8 mouse cellular contexts compared by ENCODE assay signal in the genomic region with DNA sequence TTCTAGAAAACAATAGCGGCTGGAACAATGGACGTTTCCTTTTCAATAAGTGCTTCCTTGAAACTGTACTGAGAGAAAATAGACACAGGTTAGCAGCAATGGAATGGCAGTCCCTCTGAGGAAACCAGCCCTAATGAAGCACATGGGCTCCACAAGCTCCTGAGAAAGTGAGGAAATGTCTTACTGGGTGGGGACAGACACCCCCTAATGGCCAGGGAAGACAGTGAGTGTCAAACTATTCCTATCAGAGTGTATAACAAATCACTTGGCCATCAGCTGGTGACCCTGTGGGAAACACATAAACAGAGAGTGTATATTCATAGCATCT.
DNase-seq lines count a peak whose midpoint lies in the region; ATAC-seq and TF ChIP-seq lines count a peak whose summit lies in the region.

No protein-coding gene starts in this region.

- H3K4me3 ChIP-seq in liver, adult 2 months (ENCODE audit: insufficient read depth, low read depth, low read length): no peak overlapping the region
- no peak overlapping the region for H3K4me3 ChIP-seq in liver, embryonic 12.5 days
- no peak overlapping the region for H3K4me3 ChIP-seq in heart, embryonic 10.5 days
- H3K4me3 ChIP-seq in kidney, embryonic 15.5 days (replicated peaks): no peak overlapping the region
- H3K4me3 ChIP-seq in neural tube, embryonic 13.5 days: no peak overlapping the region

- DNase-seq in liver, adult 2 months (ENCODE audit: extremely low read depth, low read depth, low spot score): peak; percentile 0
- DNase-seq in heart, embryonic 10.5 days (ENCODE audit: low spot score): no peak
- DNase-seq in spleen, adult 18-20 months: no peak
- DNase-seq in cerebellum, adult 8-10 months: no peak

- no peak overlapping the region for H3K4me2 ChIP-seq in liver, embryonic 12.5 days
- peak overlapping the region; percentile 37; the same call in 1 of the 2 replicates for H3K4me2 ChIP-seq in kidney, embryonic 15.5 days
- H3K4me2 ChIP-seq in neural tube, embryonic 13.5 days: 0 out of 2 replicates have a peak overlapping the region, but pooled peaks have one; percentile 34

- peak overlapping the region; percentile 47; the same call in 1 of the 2 replicates for H3K27ac ChIP-seq in liver, adult 2 months (replicated peaks; ENCODE audit: insufficient read depth, low read depth, low read length)
- H3K27ac ChIP-seq in liver, embryonic 12.5 days: no peak overlapping the region
- H3K27ac ChIP-seq in heart, embryonic 10.5 days: peak overlapping the region; percentile 59; the same call in 1 of the 2 replicates
- peak overlapping the region; percentile 82 for H3K27ac ChIP-seq in kidney, embryonic 15.5 days
- H3K27ac ChIP-seq in neural tube, embryonic 13.5 days (replicated peaks): no peak overlapping the region

- H3K9ac ChIP-seq in liver, adult 2 months (ENCODE audit: low read depth, low read length): no peak overlapping the region
- H3K9ac ChIP-seq in liver, embryonic 12.5 days: no peak overlapping the region
- no peak overlapping the region for H3K9ac ChIP-seq in kidney, embryonic 15.5 days
- no peak overlapping the region for H3K9ac ChIP-seq in neural tube, embryonic 13.5 days

- TF ChIP-seq POLR2A in liver, adult 2 months (IDR thresholded peaks at IDR 0.05; ENCODE audit: extremely low read depth, insufficient read depth, low read length): no peak

- H3K79me2 ChIP-seq in liver, adult 2 months (ENCODE audit: control insufficient read depth, insufficient read depth, low read length): no peaks in the 10 kb centered on the region

- ATAC-seq in liver, embryonic 12.5 days: no peak
- ATAC-seq in kidney, embryonic 15.5 days (replicated peaks; ENCODE audit: low FRiP score): peak; percentile 56; the same call in 1 of the 2 replicates
- peak; percentile 61; the same call in 1 of the 2 replicates for ATAC-seq in neural tube, embryonic 13.5 days (ENCODE audit: low read depth)
- ATAC-seq in monocyte, adult 5-6 weeks (replicated peaks; ENCODE audit: insufficient number of reproducible peaks, low FRiP score, low TSS enrichment, poor library complexity, severe bottlenecking): no peak

- no peaks in the 10 kb centered on the region for H3K9me3 ChIP-seq in liver, embryonic 12.5 days (replicated peaks)
- H3K9me3 ChIP-seq in heart, embryonic 10.5 days: no peaks in the 10 kb centered on the region
- no peaks in the 10 kb centered on the region for H3K9me3 ChIP-seq in kidney, embryonic 15.5 days (replicated peaks)
- H3K9me3 ChIP-seq in neural tube, embryonic 13.5 days: no peaks in the 10 kb centered on the region

- WGBS in liver, adult 2 months: 51% methylated on average over 2 of the region's 2 CpGs
- 23% methylated on average over 2 of the region's 2 CpGs for WGBS in liver, embryonic 12.5 days (ENCODE audit: insufficient replicate concordance)
- 42% methylated on average over 2 of the region's 2 CpGs for WGBS in heart, embryonic 10.5 days
- WGBS in kidney, embryonic 15.5 days: 40% methylated on average over 2 of the region's 2 CpGs
- 23% methylated on average over 2 of the region's 2 CpGs for WGBS in neural tube, embryonic 13.5 days

- no peaks in the 10 kb centered on the region for H3K36me3 ChIP-seq in liver, adult 2 months (ENCODE audit: control insufficient read depth, insufficient read depth, low read length)
- no peaks in the 10 kb centered on the region for H3K36me3 ChIP-seq in liver, embryonic 12.5 days
- no peaks in the 10 kb centered on the region for H3K36me3 ChIP-seq in heart, embryonic 10.5 days
- H3K36me3 ChIP-seq in kidney, embryonic 15.5 days: no peaks in the 10 kb centered on the region
- H3K36me3 ChIP-seq in neural tube, embryonic 13.5 days: no peaks in the 10 kb centered on the region

- TF ChIP-seq CTCF in liver, adult 2 months (IDR thresholded peaks at IDR 0.05; ENCODE audit: low read depth, low read length): no peak

- H3K4me1 ChIP-seq in liver, adult 2 months (ENCODE audit: control insufficient read depth, insufficient read depth, low read length): no peaks in the 10 kb centered on the region
- H3K4me1 ChIP-seq in liver, embryonic 12.5 days: no peaks in the 10 kb centered on the region
- H3K4me1 ChIP-seq in heart, embryonic 10.5 days: peaks cover 6% of the 10 kb centered on the region; the same call in 1 of the 2 replicates
- peaks cover 12% of the 10 kb centered on the region for H3K4me1 ChIP-seq in kidney, embryonic 15.5 days
- H3K4me1 ChIP-seq in neural tube, embryonic 13.5 days (replicated peaks): peaks cover 12% of the 10 kb centered on the region

- H3K27me3 ChIP-seq in liver, adult 2 months (ENCODE audit: control insufficient read depth, insufficient read depth, low read length): no peaks in the 10 kb centered on the region
- H3K27me3 ChIP-seq in liver, embryonic 12.5 days (replicated peaks): no peaks in the 10 kb centered on the region
- H3K27me3 ChIP-seq in heart, embryonic 10.5 days (ENCODE audit: insufficient read depth, poor library complexity, severe bottlenecking): no peaks in the 10 kb centered on the region
- H3K27me3 ChIP-seq in kidney, embryonic 15.5 days: no peaks in the 10 kb centered on the region
- H3K27me3 ChIP-seq in neural tube, embryonic 13.5 days: no peaks in the 10 kb centered on the region

Comparison
In these comparisons a context has a peak if more than half of its experiments do, and no peak if none do; other contexts are left out.
1. H3K27ac ChIP-seq: peak in liver, adult 2 months (single experiment), heart, embryonic 10.5 days (single experiment) and kidney, embryonic 15.5 days (single experiment); none in liver, embryonic 12.5 days (single experiment) and neural tube, embryonic 13.5 days (single experiment).
2. ATAC-seq: peak in kidney, embryonic 15.5 days (single experiment) and neural tube, embryonic 13.5 days (single experiment); none in liver, embryonic 12.5 days (single experiment) and monocyte, adult 5-6 weeks (single experiment).